Mouse (Mus musculus): ENCODE results near the gene Ppp1r1c.

GRCm38 (mm10) chr2:79825853-79826252, 118.3 kb downstream of the Ppp1r1c start:
- no peak for TF ChIP-seq POLR2A (IDR thresholded peaks at IDR 0.05; ENCODE audit: borderline replicate concordance, extremely low read depth, low read depth, low read length)
- TF ChIP-seq CTCF (IDR thresholded peaks at IDR 0.05; ENCODE audit: insufficient read depth, low read length), result no peak

Data from lung, adult 2 months (tissue).